8 mouse cellular contexts compared by ENCODE assay signal in genomic region chr16:33063267-33063666, GRCm38 (mm10). TPM values are rescaled to one million over a fixed set of nuclear protein-coding genes. Genes with fewer than 3 reads are reported as not detected.
A peak's percentile ranks its signal among the peaks of the same experiment; 100 is the strongest.
DNase-seq lines count a peak whose midpoint lies in the region; ATAC-seq and TF ChIP-seq lines count a peak whose summit lies in the region.

No protein-coding gene starts in this region.

- in situ Hi-C loops in ES-E14 (cut with MboI; ENCODE audit: low sequenced_read_pairs in 2 of 2, unreplicated experiment in 2 of 2) = no loop called here

- peak overlapping the region; percentile 84 for H3K4me2 ChIP-seq in forebrain, embryonic 13.5 days
- peak overlapping the region; percentile 98 for H3K4me2 ChIP-seq in liver, embryonic 14.5 days (ENCODE audit: low read depth)

- H3K4me1 ChIP-seq in ES-E14 (ENCODE audit: control insufficient read depth in 2 of 2, insufficient read depth in 2 of 2, low read length in 2 of 2, poor library complexity in 1 of 2) = peaks cover 0 to 6% of the 10 kb centered on the region in 2 experiments; a peak in 1 of 4 replicates
- peaks cover 38% of the 10 kb centered on the region for H3K4me1 ChIP-seq in forebrain, embryonic 13.5 days
- H3K4me1 ChIP-seq in liver, embryonic 14.5 days (replicated peaks; ENCODE audit: control insufficient read depth in 2 of 2, insufficient read depth in 2 of 2, low read length in 1 of 2) = peaks cover 10 to 19% of the 10 kb centered on the region in 2 experiments

- TF ChIP-seq CTCF in liver, embryonic 14.5 days (IDR thresholded peaks at IDR 0.05; ENCODE audit: low read depth) = no peak

- intact Hi-C loops in heart, postnatal 14 days (cut with DNase I) = no loop called here

- peaks cover 27% of the 10 kb centered on the region for H3K36me3 ChIP-seq in ES-E14 (ENCODE audit: control insufficient read depth, insufficient read depth, low read length, poor library complexity, severe bottlenecking)
- peaks cover 39% of the 10 kb centered on the region for H3K36me3 ChIP-seq in forebrain, embryonic 13.5 days (ENCODE audit: poor library complexity, severe bottlenecking)
- H3K36me3 ChIP-seq in liver, embryonic 14.5 days (replicated peaks; ENCODE audit: control insufficient read depth, insufficient read depth, low read depth) = peaks cover 25% of the 10 kb centered on the region

- H3K27ac ChIP-seq in ES-E14 (ENCODE audit: insufficient read depth, low read depth, low read length, poor library complexity, severe bottlenecking) = no peak overlapping the region
- H3K27ac ChIP-seq in forebrain, embryonic 13.5 days = no peak overlapping the region
- H3K27ac ChIP-seq in liver, embryonic 14.5 days = 0 out of 2 replicates have a peak overlapping the region, but pooled peaks have one; percentile 22

- peak; percentile 89 for DNase-seq in heart, adult 11 months
- DNase-seq in heart, postnatal 14 days = no peak
- no peak for DNase-seq in ES-E14 (ENCODE audit: low read depth, low spot score)
- peak in 1 of 3 experiments; percentile 30 for DNase-seq in liver, embryonic 14.5 days (ENCODE audit: low read depth in 3 of 3, low spot score in 3 of 3)
- no peak for DNase-seq in right cerebral cortex, postnatal 10 days (ENCODE audit: low spot score in 2 of 2)
- no peak for DNase-seq in right cerebral cortex, postnatal 36 days (ENCODE audit: low spot score in 2 of 2)
- no peak for DNase-seq in thymus, postnatal 0 days (ENCODE audit: low spot score)

- ATAC-seq in forebrain, embryonic 13.5 days = no peak
- no peak for ATAC-seq in liver, embryonic 14.5 days (ENCODE audit: insufficient read depth)

- H3K27me3 ChIP-seq in forebrain, embryonic 13.5 days = no peaks in the 10 kb centered on the region
- H3K27me3 ChIP-seq in liver, embryonic 14.5 days (ENCODE audit: control insufficient read depth, insufficient read depth, low read length) = no peaks in the 10 kb centered on the region

- H3K4me3 ChIP-seq in ES-E14 (ENCODE audit: insufficient read depth in 1 of 2, low read depth in 1 of 2, low read length in 2 of 2, poor library complexity in 1 of 2, severe bottlenecking in 1 of 2) = peak overlapping the region; percentile 64 to 93
- H3K4me3 ChIP-seq in forebrain, embryonic 13.5 days = peak overlapping the region; percentile 78
- peak overlapping the region; percentile 72 to 89 for H3K4me3 ChIP-seq in liver, embryonic 14.5 days (ENCODE audit: insufficient read depth in 1 of 2, low read depth in 2 of 2, low read length in 2 of 2)

- no peak for TF ChIP-seq EP300 in liver, embryonic 14.5 days (IDR thresholded peaks at IDR 0.05; ENCODE audit: low read depth)

- WGBS in forebrain, embryonic 13.5 days = 6% methylated on average over 7 of the region's 7 CpGs
- 13% methylated on average over 7 of the region's 7 CpGs for WGBS in liver, embryonic 14.5 days (ENCODE audit: insufficient replicate concordance)

- no peaks in the 10 kb centered on the region for H3K9me3 ChIP-seq in ES-E14 (ENCODE audit: control insufficient read depth, insufficient read depth, low read depth, low read length)
- H3K9me3 ChIP-seq in forebrain, embryonic 13.5 days (replicated peaks) = no peaks in the 10 kb centered on the region
- H3K9me3 ChIP-seq in liver, embryonic 14.5 days (ENCODE audit: control insufficient read depth, low read length) = no peaks in the 10 kb centered on the region

- peak overlapping the region; percentile 91; the same call in 1 of the 2 replicates for H3K9ac ChIP-seq in ES-E14 (ENCODE audit: insufficient read depth, low read depth, low read length, poor library complexity, severe bottlenecking)
- H3K9ac ChIP-seq in forebrain, embryonic 13.5 days = peak overlapping the region; percentile 85
- H3K9ac ChIP-seq in liver, embryonic 14.5 days (replicated peaks) = peak overlapping the region; percentile 62

TF ChIP-seq in ES-E14, 5 proteins besides CTCF, POLR2A, EP300 and RAD21:
- TF ChIP-seq ZNF384 (IDR thresholded peaks at IDR 0.05; ENCODE audit: low read depth, low read length) = no peak
TF ChIP-seq in ES-E14: peak in this region for 0.

RNA-seq across cellular contexts. Expression of gene Lmln, which starts 0.9 kb away (rescaled TPM):
- total RNA-seq in heart, postnatal 14 days (2021) = 1 to 10 TPM; 1.9 to 5.0 TPM
- total RNA-seq in ES-E14 (2012; rRNA removed) = 9.1 and 12.9 TPM in 2 replicates
- polyA plus RNA-seq in forebrain, embryonic 13.5 days (2015; fragmentation: Nextera tagmentation; extraction: Ambion mirVana) = 3.2 and 3.4 TPM in 2 replicates
- polyA plus RNA-seq in liver, embryonic 14.5 days (2012; rRNA removed) = 0.75 and 0.78 TPM in 2 replicates
- polyA plus RNA-seq in liver, embryonic 14.5 days (2014; fragmentation: Nextera tagmentation; extraction: Ambion mirVana) = 0.27 and 0.32 TPM in 2 replicates
- polyA plus RNA-seq in thymus, postnatal 0 days (2015; fragmentation: Nextera tagmentation; extraction: Ambion mirVana) = 0.76 and 0.88 TPM in 2 replicates

RNA-seq across cellular contexts. Expression of gene Rpl35a, which starts 7.0 kb away (rescaled TPM):
- 100 to 1,000 TPM; 297 to 302 TPM for total RNA-seq in heart, postnatal 14 days (2021)
- 1,485 and 1,755 TPM in 2 replicates for total RNA-seq in ES-E14 (2012; rRNA removed)
- 664 and 784 TPM in 2 replicates for polyA plus RNA-seq in forebrain, embryonic 13.5 days (2015; fragmentation: Nextera tagmentation; extraction: Ambion mirVana)
- 617 and 863 TPM in 2 replicates for polyA plus RNA-seq in liver, embryonic 14.5 days (2012; rRNA removed)
- polyA plus RNA-seq in liver, embryonic 14.5 days (2014; fragmentation: Nextera tagmentation; extraction: Ambion mirVana) = 752 and 811 TPM in 2 replicates
- polyA plus RNA-seq in thymus, postnatal 0 days (2015; fragmentation: Nextera tagmentation; extraction: Ambion mirVana) = 1,296 and 1,346 TPM in 2 replicates

RNA-seq across cellular contexts. Expression of gene Iqcg, which starts 7.2 kb away (rescaled TPM):
- total RNA-seq in heart, postnatal 14 days (2021) = under 1 TPM; 0.60 to 0.73 TPM
- total RNA-seq in ES-E14 (2012; rRNA removed) = 9.8 and 11.3 TPM in 2 replicates
- 4.0 and 5.4 TPM in 2 replicates for polyA plus RNA-seq in forebrain, embryonic 13.5 days (2015; fragmentation: Nextera tagmentation; extraction: Ambion mirVana)
- 0.15 and 0.42 TPM in 2 replicates for polyA plus RNA-seq in liver, embryonic 14.5 days (2012; rRNA removed)
- polyA plus RNA-seq in liver, embryonic 14.5 days (2014; fragmentation: Nextera tagmentation; extraction: Ambion mirVana) = 0.72 and 0.91 TPM in 2 replicates
- 1.4 and 1.6 TPM in 2 replicates for polyA plus RNA-seq in thymus, postnatal 0 days (2015; fragmentation: Nextera tagmentation; extraction: Ambion mirVana)
